Mouse (Mus musculus) liver, embryonic 12.5 days (tissue): ENCODE data around the gene Hsf4. TPM values are rescaled to one million over a fixed set of nuclear protein-coding genes. Genes with fewer than 3 reads are reported as not detected.

Experiments used
- ATAC-seq: fragments of 200-750 bp; cut with Nextera tagmentation; 2 replicates; pipeline ENCODE4 v1.8.0; 2017; ENCODE audit warnings: moderate number of reproducible peaks, mild to moderate bottlenecking, moderate library complexity
- H3K27ac ChIP-seq: fragments of 300-500 bp; sonication (generic); 2 replicates; pipeline ENCODE4 v1.5.1; 2016; ENCODE audit warnings: mild to moderate bottlenecking
- H3K27me3 ChIP-seq: fragments of 300-500 bp; sonication (generic); replicated peaks from 2 replicates; pipeline ENCODE4 v1.6.1; 2016; ENCODE audit warnings: mild to moderate bottlenecking, moderate library complexity
- H3K36me3 ChIP-seq: fragments of 300-500 bp; sonication (generic); 2 replicates; pipeline ENCODE4 v1.6.1; 2016; ENCODE audit warnings: mild to moderate bottlenecking, moderate library complexity
- H3K4me1 ChIP-seq: fragments of 300-500 bp; sonication (generic); 2 replicates; pipeline ENCODE4 v1.6.1; 2016
- H3K4me2 ChIP-seq: fragments of 300-500 bp; sonication (generic); 2 replicates; pipeline ENCODE4 v1.6.1; 2016; ENCODE audit warnings: mild to moderate bottlenecking, moderate library complexity
- H3K4me3 ChIP-seq: fragments of 300-500 bp; sonication (generic); 2 replicates; pipeline ENCODE4 v1.5.1; 2016; ENCODE audit warnings: mild to moderate bottlenecking, moderate library complexity
- H3K9ac ChIP-seq: fragments of 300-500 bp; sonication (generic); 2 replicates; pipeline ENCODE4 v1.6.1; 2016; ENCODE audit warnings: mild to moderate bottlenecking, moderate library complexity
- H3K9me3 ChIP-seq: fragments of 300-500 bp; sonication (generic); replicated peaks from 2 replicates; pipeline ENCODE4 v1.6.1; 2016; ENCODE audit warnings: mild to moderate bottlenecking, moderate library complexity
- WGBS: fragments of 180-500 bp; shearing (Covaris S2); methylation state at CpG from one replicate; pipeline ENCODE4 v1.1.7; 2016; ENCODE audit not compliant: insufficient replicate concordance; 5-methylcytosine and 5-hydroxymethylcytosine counted together
- microRNA counts: library from miRNA; unstranded; fragments of <30 nt; microRNA quantifications from one replicate; lab custom pipeline; 2017
- microRNA-seq: library from miRNA; unstranded; fragments of <30 nt; microRNA quantifications from one replicate; pipeline ENCODE4, GENCODE M21; 2017
- polyA plus RNA-seq: library from polyadenylated mRNA; unstranded; fragments of >200 nt; fragmentation: Nextera tagmentation; extraction: Ambion mirVana; gene quantifications from 2 replicates; pipeline ENCODE4 v1.2.1, GENCODE M21; 2016

Hsf4 gene
- polyA plus RNA-seq, 1 experiment from 2014 or later = not detected

- peak overlapping the region; percentile 79 for H3K27ac ChIP-seq
- H3K4me1 ChIP-seq = peaks cover 59% of the 10 kb centered on the region
- ATAC-seq = peak; percentile 74
- no peaks in the 10 kb centered on the region for H3K9me3 ChIP-seq
- H3K27me3 ChIP-seq = no peaks in the 10 kb centered on the region
- H3K36me3 ChIP-seq = peaks cover 100% of the 10 kb centered on the region
- 55% methylated on average over 8 of the region's 8 CpGs for WGBS
- peak overlapping the region; percentile 8; the same call in 1 of the 2 replicates for H3K4me3 ChIP-seq
- peak overlapping the region; percentile 59 for H3K4me2 ChIP-seq
- peak overlapping the region; percentile 60 for H3K9ac ChIP-seq
Measured at GRCm38 (mm10) chr8:105312891-105313481, 43.4 kb downstream of the Hsf4 start.

GRCm38 (mm10) chr8:105313622-105314402, 44.2 kb downstream of the Hsf4 start:
- 78% methylated on average over 9 of the region's 9 CpGs for WGBS
- Histone ChIP-seq H3K4me3 (no peak overlapping the region), H3K9me3 (no peaks in the 10 kb centered on the region), H3K27me3 (no peaks in the 10 kb centered on the region), H3K4me1 (peaks cover 67% of the 10 kb centered on the region), H3K27ac (peak overlapping the region; percentile 79), H3K36me3 (peaks cover 100% of the 10 kb centered on the region), H3K9ac (peak overlapping the region; percentile 60), H3K4me2 (peak overlapping the region; percentile 59)
- ATAC-seq = peak; percentile 27; the same call in 1 of the 2 replicates

GRCm38 (mm10) chr8:105315073-105315769, 45.6 kb downstream of the Hsf4 start:
- H3K27me3 ChIP-seq = no peaks in the 10 kb centered on the region
- H3K9me3 ChIP-seq = no peaks in the 10 kb centered on the region
- 91% methylated on average over 18 of the region's 18 CpGs for WGBS
- ATAC-seq = no peak
- peak overlapping the region; percentile 79 for H3K27ac ChIP-seq
- no peak overlapping the region for H3K4me3 ChIP-seq
- H3K9ac ChIP-seq = peak overlapping the region; percentile 29; the same call in 1 of the 2 replicates
- peaks cover 100% of the 10 kb centered on the region for H3K36me3 ChIP-seq
- H3K4me1 ChIP-seq = peaks cover 81% of the 10 kb centered on the region
- H3K4me2 ChIP-seq = no peak overlapping the region

GRCm38 (mm10) chr8:105317941-105318340, 48.3 kb downstream of the Hsf4 start:
- ATAC-seq = no peak
- Histone ChIP-seq H3K27ac (0 out of 2 replicates have a peak overlapping the region, but pooled peaks have one; percentile 36), H3K9me3 (no peaks in the 10 kb centered on the region), H3K4me3 (no peak overlapping the region), H3K4me2 (no peak overlapping the region), H3K4me1 (peaks cover 82% of the 10 kb centered on the region), H3K27me3 (no peaks in the 10 kb centered on the region), H3K9ac (no peak overlapping the region), H3K36me3 (peaks cover 95% of the 10 kb centered on the region)
- 87% methylated on average over 4 of the region's 4 CpGs for WGBS

- Histone ChIP-seq H3K9me3 (no peaks in the 10 kb centered on the region), H3K27me3 (no peaks in the 10 kb centered on the region), H3K36me3 (peaks cover 89% of the 10 kb centered on the region), H3K27ac (peak overlapping the region; percentile 72), H3K9ac (no peak overlapping the region), H3K4me1 (peaks cover 82% of the 10 kb centered on the region), H3K4me3 (no peak overlapping the region), H3K4me2 (peak overlapping the region; percentile 40; the same call in 1 of the 2 replicates)
- WGBS = 79% methylated on average over 11 of the region's 11 CpGs
- ATAC-seq = no peak
Measured at GRCm38 (mm10) chr8:105318662-105319190, 49.1 kb downstream of the Hsf4 start.

GRCm38 (mm10) chr8:105323183-105323582, 53.6 kb downstream of the Hsf4 start:
- peaks cover 49% of the 10 kb centered on the region for H3K36me3 ChIP-seq
- peak overlapping the region; percentile 79 for H3K4me2 ChIP-seq
- WGBS = 26% methylated on average over 4 of the region's 4 CpGs
- peaks cover 74% of the 10 kb centered on the region for H3K4me1 ChIP-seq
- peak overlapping the region; percentile 80 for H3K4me3 ChIP-seq
- H3K27ac ChIP-seq = peak overlapping the region; percentile 95
- H3K9me3 ChIP-seq = no peaks in the 10 kb centered on the region
- no peaks in the 10 kb centered on the region for H3K27me3 ChIP-seq
- peak overlapping the region; percentile 85 for H3K9ac ChIP-seq
- peak; percentile 87 for ATAC-seq

MicroRNAs within 50 kb of the gene (microRNA counts, 519-probe panel; counts per million panel counts)
- 582 counts per million, percentile 70 among the panel's probes with 10 or more counts for microRNA mmu-miR-328 (lab: Ali Mortazavi, UCI)

Small RNAs within 50 kb of the gene (microRNA-seq; reads per million reads assigned to microRNA genes)
- gene Gm27320 (not detected), gene Mir328 (421 reads per million, percentile 65 among the genes with 10 or more reads in this experiment)

Other genes with a start within 250 kb of the Hsf4 start
- gene Ces3a, start 221.2 kb upstream of the Hsf4 start, polyA plus RNA-seq = not detected in 2 replicates
- not detected in 2 replicates for gene Ces3b, start 186.0 kb upstream of the Hsf4 start, polyA plus RNA-seq
- gene Ces4a, start 138.0 kb upstream of the Hsf4 start, polyA plus RNA-seq = not detected in 2 replicates
- gene Cbfb, start 99.1 kb upstream of the Hsf4 start, polyA plus RNA-seq = 19.1 and 19.6 TPM in 2 replicates
- gene D230025D16Rik, start 44.7 kb upstream of the Hsf4 start, polyA plus RNA-seq = 16.7 and 18.8 TPM in 2 replicates
- gene B3gnt9, start 14.6 kb upstream of the Hsf4 start, polyA plus RNA-seq = 3.5 and 3.6 TPM in 2 replicates
- 17.7 and 18.3 TPM in 2 replicates for gene Tradd, start 5.2 kb upstream of the Hsf4 start, polyA plus RNA-seq
- 1.2 and 1.5 TPM in 2 replicates for gene Fbxl8, start 5.2 kb upstream of the Hsf4 start, polyA plus RNA-seq
- gene Nol3, start 6.3 kb downstream of the Hsf4 start, polyA plus RNA-seq = 0.12 and 0.18 TPM in 2 replicates
- gene 4931428F04Rik, start 20.1 kb downstream of the Hsf4 start, polyA plus RNA-seq = 1.6 TPM in 2 replicates
- 11.9 and 13.8 TPM in 2 replicates for gene Exoc3l, start 26.3 kb downstream of the Hsf4 start, polyA plus RNA-seq
- 239 TPM in 2 replicates for gene E2f4, start 27.9 kb downstream of the Hsf4 start, polyA plus RNA-seq
- gene Elmo3, start 35.8 kb downstream of the Hsf4 start, polyA plus RNA-seq = 2.7 and 3.0 TPM in 2 replicates
- gene Lrrc29, start 56.5 kb downstream of the Hsf4 start, polyA plus RNA-seq = 9.9 and 10.0 TPM in 2 replicates
- gene Tmem208, start 56.6 kb downstream of the Hsf4 start, polyA plus RNA-seq = 106 and 109 TPM in 2 replicates
- 1.2 and 1.4 TPM in 2 replicates for gene Fhod1, start 78.2 kb downstream of the Hsf4 start, polyA plus RNA-seq
- gene Slc9a5, start 79.0 kb downstream of the Hsf4 start, polyA plus RNA-seq = 0.42 and 0.48 TPM in 2 replicates
- gene Plekhg4, start 103.5 kb downstream of the Hsf4 start, polyA plus RNA-seq = not detected in 2 replicates
- gene Kctd19, start 143.7 kb downstream of the Hsf4 start, polyA plus RNA-seq = not detected in 2 replicates
- gene Lrrc36, start 143.8 kb downstream of the Hsf4 start, polyA plus RNA-seq = 0.07 and 0.18 TPM in 2 replicates
- 1.2 and 1.4 TPM in 2 replicates for gene Tppp3, start 201.7 kb downstream of the Hsf4 start, polyA plus RNA-seq
- 4.0 and 4.6 TPM in 2 replicates for gene Zdhhc1, start 227.1 kb downstream of the Hsf4 start, polyA plus RNA-seq
- 6.0 and 6.7 TPM in 2 replicates for gene Hsd11b2, start 249.0 kb downstream of the Hsf4 start, polyA plus RNA-seq